9 mouse cellular contexts compared by ENCODE assay signal in genomic region chr11:31796245-31796644, GRCm38 (mm10).
DNase-seq lines count a peak whose midpoint lies in the region; ATAC-seq and TF ChIP-seq lines count a peak whose summit lies in the region.
"Had no signal": no experiment of that assay in that cellular context is flagged by ENCODE, and none has a peak within 500 bp of the region (broad histone marks: within the 10 kb centered on the region; RNA-seq: fewer than 3 reads in every experiment).

No protein-coding gene starts in this region.

- no peak overlapping the region for H3K4me2 ChIP-seq in heart, embryonic 16.5 days (ENCODE audit: low read depth, low read length)
- H3K4me2 ChIP-seq in lung, embryonic 16.5 days (ENCODE audit: low read depth, low read length): no peak overlapping the region
- H3K4me2 ChIP-seq: limb, embryonic 13.5 days had no signal

- peaks cover 33% of the 10 kb centered on the region for H3K4me1 ChIP-seq in bone marrow macrophage, adult 2 months (ENCODE audit: control insufficient read depth, insufficient read depth, low read length)
- peaks cover 15% of the 10 kb centered on the region for H3K4me1 ChIP-seq in embryonic facial prominence, embryonic 10.5 days
- peaks cover 9% of the 10 kb centered on the region for H3K4me1 ChIP-seq in heart, embryonic 16.5 days (ENCODE audit: control insufficient read depth, insufficient read depth, low read length)
- no peaks in the 10 kb centered on the region for H3K4me1 ChIP-seq in lung, embryonic 16.5 days (replicated peaks; ENCODE audit: control insufficient read depth, insufficient read depth, low read length)

- intact Hi-C loops in left cerebral cortex, adult 2 months (cut with DNase I): no loop called here

- 0 out of 2 replicates have a peak overlapping the region, but pooled peaks have one; percentile 8 for H3K9ac ChIP-seq in heart, embryonic 16.5 days (ENCODE audit: low read length)
- H3K9ac ChIP-seq in lung, embryonic 16.5 days (ENCODE audit: low read length): no peak overlapping the region
- H3K9ac ChIP-seq: limb, embryonic 13.5 days had no signal

- no peaks in the 10 kb centered on the region for H3K36me3 ChIP-seq in embryonic facial prominence, embryonic 10.5 days (replicated peaks)
- H3K36me3 ChIP-seq in heart, embryonic 16.5 days (ENCODE audit: control insufficient read depth, insufficient read depth): no peaks in the 10 kb centered on the region
- no peaks in the 10 kb centered on the region for H3K36me3 ChIP-seq in lung, embryonic 16.5 days (ENCODE audit: control insufficient read depth, insufficient read depth, low read length)
- H3K36me3 ChIP-seq: limb, embryonic 13.5 days had no signal

- DNase-seq in left cerebral cortex, adult 2 months (ENCODE audit: extremely low spot score in 1 of 2, low spot score in 2 of 2): peak; percentile 40 to 50
- no peak for DNase-seq in left cerebral cortex, adult 11 months (ENCODE audit: low spot score)
- DNase-seq in embryonic facial prominence, embryonic 10.5 days (ENCODE audit: low spot score): peak; percentile 32
- DNase-seq in testis, postnatal 10 days (ENCODE audit: low spot score): no peak
- no peak for DNase-seq in thymus, postnatal 14 days

- ATAC-seq in heart, embryonic 16.5 days (replicated peaks; ENCODE audit: extremely low read depth, insufficient read depth, low FRiP score): peak; percentile 82; the same call in 1 of the 2 replicates
- peak; percentile 61 for ATAC-seq in lung, embryonic 16.5 days (ENCODE audit: low read depth)

- no peak overlapping the region for H3K4me3 ChIP-seq in left cerebral cortex, adult 2 months
- peak overlapping the region; percentile 47 for H3K4me3 ChIP-seq in bone marrow macrophage, adult 2 months (ENCODE audit: insufficient read depth, low read length)
- no peak overlapping the region for H3K4me3 ChIP-seq in embryonic facial prominence, embryonic 10.5 days
- H3K4me3 ChIP-seq in heart, embryonic 16.5 days (ENCODE audit: low read length): no peak overlapping the region
- H3K4me3 ChIP-seq in lung, embryonic 16.5 days (ENCODE audit: low read length): no peak overlapping the region
- H3K4me3 ChIP-seq: limb, embryonic 13.5 days had no signal

- no peak; the same call in 1 of the 2 replicates for TF ChIP-seq CTCF in left cerebral cortex, adult 2 months (IDR thresholded peaks at IDR 0.05)
- TF ChIP-seq CTCF in bone marrow macrophage, adult 2 months (IDR thresholded peaks at IDR 0.05; ENCODE audit: low read depth, low read length): no peak

- H3K27me3 ChIP-seq in embryonic facial prominence, embryonic 10.5 days (replicated peaks; ENCODE audit: low read depth, poor library complexity, severe bottlenecking): no peaks in the 10 kb centered on the region
- H3K27me3 ChIP-seq in heart, embryonic 16.5 days (ENCODE audit: control insufficient read depth, insufficient read depth, low read length): no peaks in the 10 kb centered on the region
- H3K27me3 ChIP-seq in lung, embryonic 16.5 days (ENCODE audit: control insufficient read depth, insufficient read depth, low read depth, low read length): no peaks in the 10 kb centered on the region
- H3K27me3 ChIP-seq: limb, embryonic 13.5 days had no signal

- H3K27ac ChIP-seq in left cerebral cortex, adult 2 months: peak overlapping the region; percentile 65
- H3K27ac ChIP-seq in bone marrow macrophage, adult 2 months (ENCODE audit: insufficient read depth, low read depth, low read length): peak overlapping the region; percentile 96
- H3K27ac ChIP-seq in embryonic facial prominence, embryonic 10.5 days (replicated peaks): peak overlapping the region; percentile 57
- peak overlapping the region; percentile 58 for H3K27ac ChIP-seq in heart, embryonic 16.5 days (ENCODE audit: low read length)
- H3K27ac ChIP-seq in lung, embryonic 16.5 days (ENCODE audit: low read length): no peak overlapping the region
- H3K27ac ChIP-seq: limb, embryonic 13.5 days had no signal

- H3K9me3 ChIP-seq in embryonic facial prominence, embryonic 10.5 days: no peaks in the 10 kb centered on the region
- 0 out of 2 replicates have a peak, but pooled peaks cover 6% of the 10 kb centered on the region for H3K9me3 ChIP-seq in heart, embryonic 16.5 days (replicated peaks; ENCODE audit: control insufficient read depth, low read length)
- H3K9me3 ChIP-seq in lung, embryonic 16.5 days (ENCODE audit: control insufficient read depth, low read length): no peaks in the 10 kb centered on the region

- WGBS in embryonic facial prominence, embryonic 10.5 days: 56% methylated on average over 6 of the region's 6 CpGs
- WGBS in heart, embryonic 16.5 days: 30% methylated on average over 6 of the region's 6 CpGs
- WGBS in lung, embryonic 16.5 days: 47% methylated on average over 6 of the region's 6 CpGs

- no peak for TF ChIP-seq POLR2A in bone marrow macrophage, adult 2 months (IDR thresholded peaks at IDR 0.05; ENCODE audit: borderline replicate concordance, low read depth, low read length)

Comparison
In these comparisons a context has a peak if more than half of its experiments do, and no peak if none do; other contexts are left out.
1. DNase-seq: peak in left cerebral cortex, adult 2 months (2 of 2) and embryonic facial prominence, embryonic 10.5 days (single experiment); none in left cerebral cortex, adult 11 months (single experiment), testis, postnatal 10 days (single experiment) and thymus, postnatal 14 days (single experiment).